Mouse (Mus musculus): ENCODE results near the gene Sh3rf1.

DNA sequence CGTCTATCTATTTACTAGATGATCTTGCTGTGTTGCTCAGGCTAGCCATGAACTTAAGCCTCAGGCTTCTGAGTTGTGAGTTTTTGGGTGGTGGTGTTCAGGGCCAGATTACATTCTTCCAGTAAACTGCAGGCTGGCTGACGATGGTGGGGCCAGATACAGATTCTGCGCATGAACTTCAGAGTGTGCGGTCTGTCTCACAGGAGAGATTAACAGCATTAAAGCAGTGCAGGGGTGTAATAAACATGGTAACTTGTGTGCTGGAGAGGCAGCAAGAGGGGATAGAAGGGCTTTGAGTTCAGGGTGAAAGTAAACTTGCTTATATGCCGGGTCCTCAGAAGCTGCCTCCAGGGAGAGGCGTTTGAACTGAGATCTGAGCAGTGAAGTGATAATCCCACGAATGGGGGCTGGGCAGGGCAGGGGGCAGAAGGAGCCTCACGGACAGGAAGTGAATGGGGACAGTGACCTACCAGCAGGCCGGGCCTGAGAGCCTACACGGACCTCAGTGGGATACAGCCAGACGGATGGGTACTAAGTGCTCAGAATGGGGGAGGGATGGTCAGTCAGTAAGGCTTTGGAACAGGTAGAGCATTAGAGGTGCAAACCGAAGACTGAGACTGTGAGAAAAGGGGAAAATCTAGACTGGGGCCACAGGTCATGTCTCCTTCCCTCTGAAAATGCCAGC lies 6.0 kb downstream of the Sh3rf1 start:
- TF ChIP-seq CTCF (IDR thresholded peaks at IDR 0.05; ENCODE audit: insufficient read depth, low read length) (no peak), POLR2A (IDR thresholded peaks at IDR 0.05; ENCODE audit: borderline replicate concordance, extremely low read depth, low read depth, low read length) (no peak)

Measured in lung, adult 2 months (tissue).